Mouse (Mus musculus) liver, embryonic 15.5 days (tissue): ENCODE data around the gene Serpinb9b. TPM values are rescaled to one million over a fixed set of nuclear protein-coding genes. Genes with fewer than 3 reads are reported as not detected.

ENCODE experiments used
- ATAC-seq: fragments of 200-750 bp; cut with Nextera tagmentation; 2 replicates; pipeline ENCODE4 v1.8.0; 2017; ENCODE audit warnings: moderate number of reproducible peaks, mild to moderate bottlenecking, moderate library complexity; ENCODE audit not compliant: insufficient read depth
- H3K27ac ChIP-seq: fragments of 300-500 bp; sonication (generic); replicated peaks from 2 replicates; pipeline ENCODE4 v1.5.1; 2015; ENCODE audit warnings: mild to moderate bottlenecking, inconsistent platforms
- H3K27me3 ChIP-seq: fragments of 300-500 bp; sonication (generic); 2 replicates; pipeline ENCODE4 v1.6.1; 2015; ENCODE audit warnings: mild to moderate bottlenecking, inconsistent platforms
- H3K36me3 ChIP-seq: fragments of 300-500 bp; sonication (generic); replicated peaks from 2 replicates; pipeline ENCODE4 v1.6.1; 2015; ENCODE audit warnings: moderate library complexity, mild to moderate bottlenecking, inconsistent platforms
- H3K4me1 ChIP-seq: fragments of 300-500 bp; sonication (generic); replicated peaks from 2 replicates; pipeline ENCODE4 v1.6.1; 2015; ENCODE audit warnings: inconsistent platforms
- H3K4me2 ChIP-seq: fragments of 300-500 bp; sonication (generic); 2 replicates; pipeline ENCODE4 v1.6.1; 2015; ENCODE audit warnings: moderate library complexity, mild to moderate bottlenecking, inconsistent platforms
- H3K4me3 ChIP-seq: fragments of 300-500 bp; sonication (generic); replicated peaks from 2 replicates; pipeline ENCODE4 v1.5.1; 2015; ENCODE audit warnings: mild to moderate bottlenecking, inconsistent platforms
- H3K9ac ChIP-seq: fragments of 300-500 bp; sonication (generic); 2 replicates; pipeline ENCODE4 v1.6.1; 2015; ENCODE audit warnings: moderate library complexity, mild to moderate bottlenecking, inconsistent platforms
- H3K9me3 ChIP-seq: fragments of 300-500 bp; sonication (generic); replicated peaks from 2 replicates; pipeline ENCODE4 v1.6.1; 2016; ENCODE audit warnings: inconsistent platforms
- whole genome bisulfite sequencing: fragments of 180-500 bp; shearing (Covaris S2); methylation state at CpG from one replicate; pipeline ENCODE4 v1.1.7; 2015; ENCODE audit warnings: mixed read lengths; ENCODE audit not compliant: insufficient replicate concordance; 5-methylcytosine and 5-hydroxymethylcytosine counted together
- polyA plus RNA-seq: library from polyadenylated mRNA; unstranded; fragments of >200 nt; fragmentation: Nextera tagmentation; extraction: Ambion mirVana; gene quantifications from 2 replicates; pipeline ENCODE4 v1.2.1, GENCODE M21; 2015

Gene Serpinb9b
- polyA plus RNA-seq: not detected in 2 replicates

GRCm38 (mm10) chr13:33027244-33027643 is at the start of gene Serpinb9b:
Serpinb9b (plus strand) TSS chr13:33027416.
- H3K4me2 ChIP-seq: no peak within 1 kb of the TSS
- no peak for ATAC-seq
- 0 out of 2 replicates have a peak, but pooled peaks cover 2% of the 10 kb centered on the region for H3K4me1 ChIP-seq
- H3K9me3 ChIP-seq: no peaks in the 10 kb centered on the region
- 62% methylated on average over 2 of the region's 2 CpGs for WGBS
- no peaks in the 10 kb centered on the region for H3K27me3 ChIP-seq
- no peak within 1 kb of the TSS for H3K27ac ChIP-seq
- no peaks in the 10 kb centered on the region for H3K36me3 ChIP-seq
- no peak within 1 kb of the TSS for H3K4me3 ChIP-seq
- H3K9ac ChIP-seq: no peak within 1 kb of the TSS

GRCm38 (mm10) chr13:32982556-32983042 is 44.6 kb upstream of the Serpinb9b start:
- no peak overlapping the region for H3K9ac ChIP-seq
- H3K4me3 ChIP-seq: no peak overlapping the region
- peaks cover 15% of the 10 kb centered on the region for H3K4me1 ChIP-seq
- H3K9me3 ChIP-seq: no peaks in the 10 kb centered on the region
- WGBS: 56% methylated on average over 4 of the region's 4 CpGs
- H3K36me3 ChIP-seq: 0 out of 2 replicates have a peak, but pooled peaks cover 5% of the 10 kb centered on the region
- no peak overlapping the region for H3K27ac ChIP-seq
- ATAC-seq: no peak
- H3K27me3 ChIP-seq: no peaks in the 10 kb centered on the region
- no peak overlapping the region for H3K4me2 ChIP-seq

GRCm38 (mm10) chr13:32986256-32986655 is 41.0 kb upstream of the Serpinb9b start:
- no peaks in the 10 kb centered on the region for H3K36me3 ChIP-seq
- H3K27me3 ChIP-seq: no peaks in the 10 kb centered on the region
- ATAC-seq: no peak
- H3K4me2 ChIP-seq: no peak overlapping the region
- no peaks in the 10 kb centered on the region for H3K9me3 ChIP-seq
- peaks cover 15% of the 10 kb centered on the region for H3K4me1 ChIP-seq
- no peak overlapping the region for H3K9ac ChIP-seq
- H3K27ac ChIP-seq: no peak overlapping the region
- H3K4me3 ChIP-seq: no peak overlapping the region

- H3K9ac ChIP-seq: peak overlapping the region; percentile 55
- WGBS: 10% methylated on average over 10 of the region's 10 CpGs
- no peaks in the 10 kb centered on the region for H3K9me3 ChIP-seq
- peak overlapping the region; percentile 45 for H3K4me3 ChIP-seq
- H3K27ac ChIP-seq: peak overlapping the region; percentile 99
- H3K27me3 ChIP-seq: no peaks in the 10 kb centered on the region
- ATAC-seq: peak; percentile 99
- H3K4me2 ChIP-seq: peak overlapping the region; percentile 73
- no peaks in the 10 kb centered on the region for H3K36me3 ChIP-seq
- peaks cover 40% of the 10 kb centered on the region for H3K4me1 ChIP-seq
These were observed 33.9 kb upstream of the Serpinb9b start for GRCm38 (mm10) chr13:32993152-32993893.

DNA sequence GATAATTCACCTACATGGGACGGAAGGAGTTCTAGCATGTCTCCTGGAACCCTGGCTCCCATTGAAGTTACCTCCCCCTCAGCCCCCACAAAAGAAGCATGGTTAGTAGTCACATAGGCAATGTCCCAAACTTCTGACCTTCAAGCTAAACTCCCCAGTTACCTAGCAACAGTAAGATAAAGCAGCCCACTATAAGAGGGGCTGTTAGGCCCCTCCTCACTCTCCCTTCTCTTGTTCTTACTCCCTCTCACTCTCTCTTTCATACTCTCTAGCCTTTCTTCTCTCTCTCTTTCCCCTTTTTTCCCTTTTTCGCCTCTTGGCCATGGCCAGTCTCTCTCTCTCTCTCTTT is 33.3 kb upstream of the Serpinb9b start:
- H3K4me3 ChIP-seq: peak overlapping the region; percentile 45
- H3K27ac ChIP-seq: peak overlapping the region; percentile 99
- 46% methylated on average over 2 of the region's 2 CpGs for WGBS
- peak overlapping the region; percentile 55 for H3K9ac ChIP-seq
- no peaks in the 10 kb centered on the region for H3K27me3 ChIP-seq
- no peak; the same call in 1 of the 2 replicates for ATAC-seq
- peaks cover 40% of the 10 kb centered on the region for H3K4me1 ChIP-seq
- no peaks in the 10 kb centered on the region for H3K36me3 ChIP-seq
- H3K4me2 ChIP-seq: peak overlapping the region; percentile 73
- H3K9me3 ChIP-seq: no peaks in the 10 kb centered on the region

- no peaks in the 10 kb centered on the region for H3K9me3 ChIP-seq
- no peak overlapping the region for H3K4me2 ChIP-seq
- H3K27ac ChIP-seq: peak overlapping the region; percentile 99; the same call in 1 of the 2 replicates
- WGBS: 82% methylated on average over 4 of the region's 4 CpGs
- no peak overlapping the region for H3K4me3 ChIP-seq
- H3K27me3 ChIP-seq: no peaks in the 10 kb centered on the region
- H3K4me1 ChIP-seq: peaks cover 40% of the 10 kb centered on the region
- no peak for ATAC-seq
- no peak overlapping the region for H3K9ac ChIP-seq
- H3K36me3 ChIP-seq: no peaks in the 10 kb centered on the region
These were observed 32.2 kb upstream of the Serpinb9b start for GRCm38 (mm10) chr13:32995051-32995450.

DNA sequence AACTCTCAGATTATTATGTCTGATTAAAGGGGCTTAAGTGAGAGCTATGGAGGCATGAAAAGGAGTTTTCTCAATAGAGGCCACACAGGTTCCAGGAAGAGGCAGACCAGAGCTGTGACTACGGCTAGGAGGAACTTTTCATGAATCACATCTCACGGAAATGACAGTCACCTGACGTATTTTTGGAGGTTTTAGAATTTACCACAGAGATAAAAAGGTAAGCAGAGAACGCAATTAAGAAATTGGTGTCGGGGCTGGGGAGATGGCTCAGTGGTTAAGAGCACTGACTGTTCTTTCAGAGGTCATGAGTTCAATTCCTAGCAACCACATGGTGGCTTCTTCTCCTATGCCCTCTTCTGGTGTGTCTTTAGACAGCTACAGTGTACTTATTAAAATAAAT is 25.9 kb upstream of the Serpinb9b start:
- no peak overlapping the region for H3K27ac ChIP-seq
- H3K9me3 ChIP-seq: no peaks in the 10 kb centered on the region
- H3K4me3 ChIP-seq: no peak overlapping the region
- H3K27me3 ChIP-seq: no peaks in the 10 kb centered on the region
- no peak overlapping the region for H3K4me2 ChIP-seq
- 74% methylated on average over 5 of the region's 5 CpGs for WGBS
- H3K9ac ChIP-seq: no peak overlapping the region
- ATAC-seq: no peak
- no peaks in the 10 kb centered on the region for H3K36me3 ChIP-seq
- H3K4me1 ChIP-seq: peaks cover 32% of the 10 kb centered on the region

GRCm38 (mm10) chr13:33002950-33003349 is 24.3 kb upstream of the Serpinb9b start, which contains the start of gene Serpinb9:
Serpinb9 (plus strand) TSS chr13:33003250.
- Histone ChIP-seq H3K27ac (peak within 1 kb of the TSS; percentile 91), H3K4me1 (peaks cover 32% of the 10 kb centered on the region), H3K9ac (peak within 1 kb of the TSS; percentile 74), H3K4me2 (peak within 1 kb of the TSS; percentile 87), H3K27me3 (no peaks in the 10 kb centered on the region), H3K4me3 (peak within 1 kb of the TSS; percentile 63), H3K9me3 (no peaks in the 10 kb centered on the region), H3K36me3 (no peaks in the 10 kb centered on the region)
- WGBS: 77% methylated on average over 3 of the region's 3 CpGs
- ATAC-seq: no peak

- ATAC-seq: peak; percentile 69
- Histone ChIP-seq H3K9me3 (no peaks in the 10 kb centered on the region), H3K36me3 (no peaks in the 10 kb centered on the region), H3K9ac (peak overlapping the region; percentile 74), H3K4me1 (peaks cover 32% of the 10 kb centered on the region), H3K4me2 (peak overlapping the region; percentile 87), H3K27me3 (no peaks in the 10 kb centered on the region), H3K4me3 (peak overlapping the region; percentile 63), H3K27ac (peak overlapping the region; percentile 91)
- 31% methylated on average over 9 of the region's 9 CpGs for WGBS
These were observed 23.4 kb upstream of the Serpinb9b start for GRCm38 (mm10) chr13:33003523-33004413.

DNA sequence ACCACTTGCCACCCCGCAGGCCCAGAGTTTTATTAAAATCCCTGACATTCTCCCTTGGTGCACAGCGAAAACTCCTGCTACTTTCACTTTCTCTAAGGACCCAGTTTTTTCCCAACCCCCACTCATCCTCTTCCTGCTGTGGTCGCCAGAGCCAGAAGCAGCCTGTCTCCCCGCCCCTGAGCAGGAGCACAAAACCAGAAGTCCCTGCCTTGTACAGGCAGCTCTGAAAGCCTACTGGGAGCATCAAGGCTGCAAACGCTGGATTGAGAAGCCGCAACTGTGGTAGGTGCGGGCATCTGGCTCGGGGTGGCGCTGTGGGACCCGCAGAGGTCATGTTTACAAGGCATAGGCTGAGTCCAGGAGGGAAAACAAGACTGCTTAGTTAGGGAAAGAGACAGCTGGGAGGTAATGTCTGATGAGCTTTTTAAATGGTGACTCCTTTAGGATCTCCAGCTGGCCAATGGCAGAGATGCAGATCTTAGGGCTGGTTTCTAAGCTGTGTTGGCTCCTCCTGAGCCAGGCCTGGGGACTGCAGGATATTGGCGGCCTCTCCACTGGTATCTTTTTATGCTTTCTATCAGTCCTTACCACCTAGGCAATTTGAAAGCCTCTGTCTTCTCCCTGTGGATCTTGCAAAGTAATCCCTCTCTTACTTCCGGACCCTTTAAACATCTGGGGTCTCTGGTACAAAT is 22.7 kb upstream of the Serpinb9b start:
- H3K9me3 ChIP-seq: no peaks in the 10 kb centered on the region
- peak overlapping the region; percentile 91 for H3K27ac ChIP-seq
- H3K9ac ChIP-seq: peak overlapping the region; percentile 74
- peaks cover 32% of the 10 kb centered on the region for H3K4me1 ChIP-seq
- H3K4me2 ChIP-seq: peak overlapping the region; percentile 87
- H3K4me3 ChIP-seq: peak overlapping the region; percentile 63
- H3K36me3 ChIP-seq: no peaks in the 10 kb centered on the region
- no peaks in the 10 kb centered on the region for H3K27me3 ChIP-seq
- WGBS: 11% methylated on average over 12 of the region's 12 CpGs
- ATAC-seq: peak; percentile 91
